Mouse (Mus musculus) olfactory bulb, adult 2 months (tissue): ENCODE measurements at regions not wholly inside any gene's neighbourhood (a gene's known extent, or its start where the extent isn't known, plus 50 kb on each side); places are given as distances from the start of the nearest gene placed in this dataset.
"Not testable (repeated sequence)": the region's sequence is repeated elsewhere in the genome, so short reads cannot be mapped to it uniquely, and the experiment has no call there.

Experiments used
- CTCF ChIP-seq: fragments of 200-500 bp; IDR thresholded peaks from 2 replicates; pipeline ENCODE4 v1.5.1; 2012; ENCODE audit warnings: low read depth, mild to moderate bottlenecking, low read length, moderate library complexity; ENCODE audit not compliant: insufficient read depth
- POLR2A ChIP-seq: fragments of 200-500 bp; IDR thresholded peaks from 2 replicates; pipeline ENCODE4 v1.6.1; 2012; ENCODE audit warnings: mild to moderate bottlenecking, low read depth, low read length, moderate library complexity; ENCODE audit not compliant: insufficient read depth

- not testable (repeated sequence) for TF ChIP-seq CTCF, POLR2A
These were observed 201.1 kb downstream of the Tcp10c start for GRCm38 (mm10) chr17:13555311-13556059.
